Mouse (Mus musculus): ENCODE data around the gene Npr1.
A peak's percentile ranks its signal among the peaks of the same experiment; 100 is the strongest.

The Npr1 gene

GRCm38 (mm10) chr3:90433381-90434020 is 32.2 kb downstream of the Npr1 start, which contains the start of gene Ints3:
TSS of gene Ints3 (minus strand) at chr3:90433622.
- peak; percentile 100 for DNase-seq

- DNase-seq: no peak
Observed at GRCm38 (mm10) chr3:90432811-90433219, 32.9 kb downstream of the Npr1 start.

- DNase-seq: no peak
Observed at GRCm38 (mm10) chr3:90432348-90432747, 33.3 kb downstream of the Npr1 start.

- no peak for DNase-seq
Observed at GRCm38 (mm10) chr3:90429576-90429975, 36.1 kb downstream of the Npr1 start.

GRCm38 (mm10) chr3:90428186-90428585 is 37.5 kb downstream of the Npr1 start:
- no peak for DNase-seq

GRCm38 (mm10) chr3:90427574-90427973 is 38.1 kb downstream of the Npr1 start:
- DNase-seq: no peak

GRCm38 (mm10) chr3:90425499-90425898 is 40.2 kb downstream of the Npr1 start:
- no peak for DNase-seq

- DNase-seq: no peak
Observed at GRCm38 (mm10) chr3:90423549-90423948, 42.1 kb downstream of the Npr1 start.

- DNase-seq: no peak
Observed at GRCm38 (mm10) chr3:90420696-90421095, 45.0 kb downstream of the Npr1 start.

- no peak for DNase-seq
Observed at GRCm38 (mm10) chr3:90413011-90413396, 52.7 kb downstream of the Npr1 start.

- peak; percentile 50 for DNase-seq
Observed at GRCm38 (mm10) chr3:90412312-90413010, 53.2 kb downstream of the Npr1 start.

- no peak for DNase-seq
Observed at GRCm38 (mm10) chr3:90408721-90409120, 56.9 kb downstream of the Npr1 start.

- no peak for DNase-seq
Observed at GRCm38 (mm10) chr3:90406414-90406813, 59.3 kb downstream of the Npr1 start.

- DNase-seq: no peak
Observed at GRCm38 (mm10) chr3:90404609-90405008, 61.1 kb downstream of the Npr1 start.

GRCm38 (mm10) chr3:90404121-90404520 is 61.5 kb downstream of the Npr1 start:
- no peak for DNase-seq

GRCm38 (mm10) chr3:90400993-90401392 is 64.7 kb downstream of the Npr1 start:
- no peak for DNase-seq

Measured in cerebellum, adult 11 months (tissue).